ENCODE assay signal across 8 mouse cellular contexts in the genomic region with DNA sequence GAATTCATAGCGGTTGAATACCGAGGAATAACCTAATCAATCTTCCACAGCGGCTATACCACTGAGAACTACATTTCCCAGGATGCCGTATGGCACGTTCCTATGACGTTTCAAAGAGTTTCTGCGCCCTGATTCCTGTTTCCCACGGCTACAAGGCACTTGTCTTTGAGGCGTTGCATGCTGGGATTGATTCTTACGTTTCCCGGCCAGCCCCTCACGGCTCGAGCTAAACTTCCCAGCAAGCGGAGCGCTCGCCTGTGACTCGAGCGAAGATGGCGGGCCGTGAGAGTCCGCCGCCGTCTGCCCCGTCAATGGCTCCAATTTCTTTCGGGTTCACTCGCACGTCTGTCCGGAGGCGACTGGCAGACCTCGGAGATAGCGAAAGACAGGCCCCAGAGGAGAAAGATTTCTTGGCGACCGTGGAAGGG. TPM values are rescaled to one million over a fixed set of nuclear protein-coding genes. Genes with fewer than 3 reads are reported as not detected.
DNase-seq lines count a peak whose midpoint lies in the region; ATAC-seq lines count a peak whose summit lies in the region.

A gene (plus strand): TSS at position 178 of the 428 bp plus-strand sequence.

- no peaks in the 10 kb centered on the region for H3K4me1 ChIP-seq in forebrain, embryonic 14.5 days (ENCODE audit: control insufficient read depth, insufficient read depth, low read length)
- peaks cover 15% of the 10 kb centered on the region for H3K4me1 ChIP-seq in neural tube, embryonic 15.5 days

- peak; percentile 92 for DNase-seq in ES-CJ7 (ENCODE audit: low read depth, low spot score)
- DNase-seq in cerebellum, adult 11 months: peak; percentile 75
- DNase-seq in forebrain, embryonic 14.5 days (ENCODE audit: low spot score): peak; percentile 98
- peak; percentile 69 to 80 for DNase-seq in heart, postnatal 14 days
- peak; percentile 85 for DNase-seq in layer of hippocampus, adult 11-12 months (ENCODE audit: low spot score)
- peak; percentile 89 to 92 for DNase-seq in lung, adult 18-20 months
- DNase-seq in testis, postnatal 14 days (ENCODE audit: low spot score): peak; percentile 89

- peak; percentile 98 for ATAC-seq in forebrain, embryonic 14.5 days
- peak; percentile 95 for ATAC-seq in neural tube, embryonic 15.5 days (ENCODE audit: low FRiP score)

- no peak within 1 kb of the TSS for H3K27ac ChIP-seq in forebrain, embryonic 14.5 days (ENCODE audit: low read depth, low read length)
- H3K27ac ChIP-seq in neural tube, embryonic 15.5 days (replicated peaks): peak within 1 kb of the TSS; percentile 72

- H3K4me3 ChIP-seq in forebrain, embryonic 14.5 days (ENCODE audit: low read depth, low read length): peak within 1 kb of the TSS; percentile 48
- peak within 1 kb of the TSS; percentile 54 for H3K4me3 ChIP-seq in neural tube, embryonic 15.5 days (replicated peaks)

- peak within 1 kb of the TSS; percentile 56 for H3K9ac ChIP-seq in forebrain, embryonic 14.5 days (ENCODE audit: low read length)
- peak within 1 kb of the TSS; percentile 46 for H3K9ac ChIP-seq in neural tube, embryonic 15.5 days (replicated peaks)

- H3K9me3 ChIP-seq in forebrain, embryonic 14.5 days (replicated peaks; ENCODE audit: control insufficient read depth, low read length): no peaks in the 10 kb centered on the region
- no peaks in the 10 kb centered on the region for H3K9me3 ChIP-seq in neural tube, embryonic 15.5 days (replicated peaks)

- H3K4me2 ChIP-seq in forebrain, embryonic 14.5 days (ENCODE audit: low read length): peak within 1 kb of the TSS; percentile 58
- peak within 1 kb of the TSS; percentile 57 for H3K4me2 ChIP-seq in neural tube, embryonic 15.5 days

- 27% methylated on average over 33 of the region's 33 CpGs for WGBS in forebrain, embryonic 14.5 days
- 14% methylated on average over 33 of the region's 33 CpGs for WGBS in neural tube, embryonic 15.5 days

- peaks cover 10% of the 10 kb centered on the region; the same call in 1 of the 2 replicates for H3K36me3 ChIP-seq in forebrain, embryonic 14.5 days (ENCODE audit: control insufficient read depth, insufficient read depth, low read length)
- H3K36me3 ChIP-seq in neural tube, embryonic 15.5 days: no peaks in the 10 kb centered on the region

- H3K27me3 ChIP-seq in forebrain, embryonic 14.5 days (replicated peaks; ENCODE audit: control insufficient read depth, insufficient read depth, low read length): no peaks in the 10 kb centered on the region
- H3K27me3 ChIP-seq in neural tube, embryonic 15.5 days (replicated peaks): no peaks in the 10 kb centered on the region

- intact Hi-C loops in heart, postnatal 14 days (cut with DNase I): loop anchor here (10.0 kb wide), 1 partner anchor 372 kb away; no protein-coding TSS in a partner anchor

RNA-seq across cellular contexts. Expression of the gene that starts here (rescaled TPM):
- 56.2 and 57.4 TPM in 2 replicates for polyA plus RNA-seq in forebrain, embryonic 14.5 days (2014; fragmentation: Nextera tagmentation; extraction: Ambion mirVana)
- total RNA-seq in heart, postnatal 14 days (2021): 10 to 100 TPM; 21.4 to 21.5 TPM
- 46.0 and 46.5 TPM in 2 replicates for polyA plus RNA-seq in neural tube, embryonic 15.5 days (2015; fragmentation: Nextera tagmentation; extraction: Ambion mirVana)
